Mouse (Mus musculus): ENCODE measurements around the gene Cd2.

DNA sequence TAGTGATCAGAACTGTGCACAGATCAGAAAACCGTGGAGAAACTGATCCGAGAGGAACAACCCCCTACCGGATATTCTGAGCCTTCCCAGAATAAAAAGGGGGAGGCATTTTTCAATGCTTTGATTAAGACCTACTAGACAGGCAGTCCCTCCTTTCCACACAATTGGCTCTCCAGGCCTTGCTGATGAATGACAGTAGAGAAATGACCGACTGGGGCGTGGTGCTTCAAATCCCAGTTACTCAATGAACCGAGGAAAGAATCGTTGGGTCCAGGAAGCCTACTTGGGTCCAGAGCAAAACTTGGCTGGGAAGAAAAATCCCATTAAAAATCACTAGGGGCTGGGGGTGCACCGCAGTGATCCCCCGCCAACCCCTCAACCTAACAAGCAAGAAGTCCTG lies 57.5 kb downstream of the Cd2 start:
- TF ChIP-seq CTCF (IDR thresholded peaks at IDR 0.05) (no peak), EP300 (IDR thresholded peaks at IDR 0.05) (no peak)
